Mouse (Mus musculus) embryo, embryonic 10 days (tissue): Measurements from ENCODE around the gene Il1rap.

Source experiments
- DNase-seq: peaks from one replicate; pipeline ENCODE4 v3.0.0-alpha.2; 2015; ENCODE audit warnings: low spot score

The Il1rap gene

DNA sequence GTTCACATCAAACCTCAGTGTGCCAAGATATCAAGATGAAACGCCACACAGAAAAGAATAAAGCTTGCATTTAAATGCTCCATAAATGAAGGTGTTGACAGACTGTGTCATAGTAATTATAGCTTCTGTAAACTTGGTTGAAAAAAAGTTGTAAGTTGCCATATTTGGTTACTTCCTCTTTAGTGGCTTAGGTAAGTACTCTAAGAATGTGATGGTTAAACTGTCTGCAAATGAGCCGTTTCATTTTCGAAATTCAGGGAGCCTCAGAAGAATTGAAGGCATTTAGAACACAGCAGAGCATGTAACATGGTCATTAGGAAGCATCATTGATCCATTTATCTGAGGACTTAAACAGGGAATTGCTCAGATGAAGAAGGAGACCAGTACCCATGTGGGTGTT is 146.6 kb downstream of the Il1rap start:
- no peak for DNase-seq

DNA sequence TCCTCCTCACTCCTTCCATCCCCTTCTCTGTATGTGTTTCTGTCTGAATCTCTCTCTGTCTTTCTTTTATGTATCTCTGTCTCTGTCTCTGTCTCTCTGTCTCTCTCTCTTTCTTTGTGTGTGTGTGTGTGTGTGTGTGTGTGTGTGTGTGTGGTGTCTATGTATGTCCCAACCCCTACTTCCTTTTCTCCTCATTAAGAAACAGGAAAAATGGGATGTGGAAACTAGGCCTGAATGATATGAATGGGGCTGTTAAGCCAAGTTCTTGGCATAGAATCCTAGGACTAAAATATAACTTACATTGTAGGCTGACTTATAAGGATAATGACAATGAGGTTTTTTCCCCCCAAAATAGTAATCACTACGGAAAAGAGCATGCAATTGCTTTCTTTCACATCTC is 149.4 kb downstream of the Il1rap start:
- no peak for DNase-seq

DNA sequence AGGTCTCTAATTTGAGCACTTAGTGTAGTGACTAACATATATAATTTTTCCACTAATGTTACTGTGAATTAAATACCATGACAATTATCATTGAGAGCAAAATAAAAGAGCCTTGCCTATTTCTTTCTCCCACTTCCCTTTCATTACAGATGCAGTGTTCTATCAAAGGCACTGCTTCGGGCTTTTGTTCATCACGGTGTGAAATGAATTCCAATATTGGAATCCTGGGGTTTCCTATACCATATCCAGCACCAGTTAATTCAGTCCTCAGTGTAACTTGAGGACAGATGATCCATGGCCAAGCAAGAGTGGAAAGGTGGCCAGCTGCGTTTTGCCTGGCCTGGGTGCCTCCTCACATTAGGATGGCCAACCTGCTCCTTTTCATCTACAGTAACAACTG is 151.1 kb downstream of the Il1rap start:
- no peak for DNase-seq

DNA sequence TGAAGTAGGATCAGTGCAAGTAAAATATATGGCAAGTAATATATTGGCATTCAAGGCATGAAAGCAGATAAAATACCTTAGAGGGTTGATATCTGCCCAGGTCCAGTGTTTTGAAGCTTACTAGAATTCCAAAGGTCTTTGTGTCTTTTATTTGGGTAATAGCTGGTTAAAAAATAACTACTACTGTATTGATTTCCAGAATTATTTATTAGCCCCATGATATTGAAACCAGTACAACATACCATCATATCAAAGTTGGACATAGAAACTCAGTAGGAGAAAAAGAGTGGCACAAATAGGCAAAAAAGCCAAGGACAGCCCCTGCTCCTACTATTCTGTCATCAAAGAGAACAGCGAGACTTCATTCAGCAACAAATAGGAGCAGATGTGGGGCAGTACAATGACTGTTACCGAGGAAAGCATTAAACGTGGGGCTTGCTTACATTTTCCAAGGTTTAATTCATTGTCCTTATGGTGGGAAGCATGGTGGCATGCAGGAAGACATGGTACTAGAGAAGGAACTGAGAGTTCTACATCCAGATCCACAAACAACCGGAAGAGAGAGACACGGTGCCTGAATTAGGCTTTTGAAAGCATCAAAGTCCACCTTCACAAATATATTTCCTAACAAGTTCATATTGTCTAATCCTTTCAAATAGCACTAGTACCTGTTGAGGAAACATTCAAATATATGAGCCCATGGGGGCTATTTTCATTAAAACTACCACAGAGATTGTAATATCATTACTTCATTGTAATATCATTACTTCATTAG is 174.1 kb downstream of the Il1rap start:
- DNase-seq, result no peak

DNA sequence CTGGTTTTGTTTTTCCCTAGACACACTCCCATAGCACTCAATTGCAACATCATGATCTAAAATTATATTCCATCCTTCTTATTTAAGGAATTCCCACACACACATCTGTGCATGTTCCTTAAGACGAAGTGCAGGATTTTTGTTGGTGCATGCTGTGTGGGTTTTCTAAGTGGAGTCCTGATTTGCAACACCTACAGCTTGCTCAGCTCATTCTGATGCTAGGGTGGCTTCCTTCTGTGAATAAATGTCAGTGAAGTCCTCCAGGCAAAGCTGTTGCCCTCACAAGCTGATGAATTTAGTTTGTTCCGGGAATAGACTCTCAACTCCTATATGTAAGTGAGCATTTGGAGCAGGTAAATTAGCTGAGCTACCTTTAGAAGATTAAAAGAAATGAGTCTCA is 194.5 kb downstream of the Il1rap start:
- no peak for DNase-seq

DNA sequence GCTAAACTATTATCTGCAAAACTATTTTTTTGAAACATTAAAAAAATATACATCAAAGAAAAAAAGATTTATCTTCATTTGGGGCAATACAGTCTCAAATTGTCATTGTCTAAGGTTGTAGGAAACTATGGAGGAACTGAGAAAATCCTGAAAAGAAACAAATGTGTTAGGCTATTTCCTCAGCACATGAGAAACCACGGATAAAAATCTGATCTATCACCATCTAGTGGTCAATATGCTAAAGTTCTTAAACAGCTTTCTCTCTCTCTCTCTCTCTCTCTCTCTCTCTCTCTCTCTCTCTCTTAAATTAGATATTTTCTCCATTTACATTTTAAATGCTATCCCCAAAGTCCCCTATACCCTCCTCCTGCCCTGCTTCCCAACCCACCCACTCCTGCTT is 195.6 kb downstream of the Il1rap start:
- DNase-seq, result no peak
